Comparison of ENCODE assay signal across 15 mouse cellular contexts in genomic region chr5:113951693-113952071, GRCm38 (mm10). TPM values are rescaled to one million over a fixed set of nuclear protein-coding genes. Genes with fewer than 3 reads are reported as not detected.
A peak's percentile ranks its signal among the peaks of the same experiment; 100 is the strongest.
DNase-seq lines count a peak whose midpoint lies in the region; ATAC-seq and TF ChIP-seq lines count a peak whose summit lies in the region.
"Had no signal": no experiment of that assay in that cellular context is flagged by ENCODE, and none has a peak within 500 bp of the region (broad histone marks: within the 10 kb centered on the region; RNA-seq: fewer than 3 reads in every experiment).

No protein-coding gene starts in this region.

- 50% methylated on average over 11 of the region's 11 CpGs for WGBS in intestine, embryonic 16.5 days
- WGBS in intestine, postnatal 0 days: 52% methylated on average over 11 of the region's 11 CpGs
- WGBS in liver, embryonic 11.5 days: 12% methylated on average over 11 of the region's 11 CpGs
- WGBS in midbrain, embryonic 13.5 days: 92% methylated on average over 11 of the region's 11 CpGs

- H3K9ac ChIP-seq in intestine, embryonic 16.5 days (ENCODE audit: low read depth, low read length): no peak overlapping the region
- no peak overlapping the region for H3K9ac ChIP-seq in intestine, postnatal 0 days (ENCODE audit: low read depth, low read length)
- peak overlapping the region; percentile 56 for H3K9ac ChIP-seq in liver, embryonic 11.5 days (ENCODE audit: low read depth, low read length)
- H3K9ac ChIP-seq in midbrain, embryonic 13.5 days (replicated peaks): no peak overlapping the region
- H3K9ac ChIP-seq: embryonic facial prominence, embryonic 12.5 days had no signal

- ATAC-seq in intestine, embryonic 16.5 days: no peak
- ATAC-seq in intestine, postnatal 0 days: no peak
- ATAC-seq in liver, embryonic 11.5 days (replicated peaks; ENCODE audit: low FRiP score): peak; percentile 76
- no peak for ATAC-seq in midbrain, embryonic 13.5 days

- no peaks in the 10 kb centered on the region; the same call in 1 of the 2 replicates for H3K4me1 ChIP-seq in intestine, embryonic 16.5 days (ENCODE audit: control insufficient read depth, insufficient read depth, low read length)
- no peaks in the 10 kb centered on the region for H3K4me1 ChIP-seq in intestine, postnatal 0 days (replicated peaks; ENCODE audit: control insufficient read depth, insufficient read depth, low read length)
- peaks cover 33% of the 10 kb centered on the region for H3K4me1 ChIP-seq in liver, embryonic 11.5 days (replicated peaks; ENCODE audit: control insufficient read depth, insufficient read depth, low read length)
- H3K4me1 ChIP-seq in midbrain, embryonic 13.5 days (replicated peaks): no peaks in the 10 kb centered on the region
- H3K4me1 ChIP-seq: embryonic facial prominence, embryonic 12.5 days had no signal

- TF ChIP-seq CTCF in intestine, postnatal 0 days (IDR thresholded peaks at IDR 0.05; ENCODE audit: low read depth): no peak

- H3K27ac ChIP-seq in intestine, embryonic 16.5 days (ENCODE audit: low read length): peak overlapping the region; percentile 44
- no peak overlapping the region; the same call in 1 of the 2 replicates for H3K27ac ChIP-seq in intestine, postnatal 0 days (ENCODE audit: low read depth, low read length)
- H3K27ac ChIP-seq in liver, embryonic 11.5 days (ENCODE audit: low read depth, low read length): peak overlapping the region; percentile 89
- no peak overlapping the region for H3K27ac ChIP-seq in midbrain, embryonic 13.5 days
- H3K27ac ChIP-seq: embryonic facial prominence, embryonic 12.5 days; left cerebral cortex, adult 2 months had no signal

- H3K36me3 ChIP-seq in intestine, embryonic 16.5 days (ENCODE audit: control insufficient read depth, insufficient read depth, low read length): peaks cover 4% of the 10 kb centered on the region
- peaks cover 67% of the 10 kb centered on the region for H3K36me3 ChIP-seq in intestine, postnatal 0 days (ENCODE audit: control insufficient read depth, insufficient read depth)
- H3K36me3 ChIP-seq in liver, embryonic 11.5 days (ENCODE audit: control insufficient read depth, insufficient read depth, low read length): peaks cover 39% of the 10 kb centered on the region
- peaks cover 71% of the 10 kb centered on the region for H3K36me3 ChIP-seq in midbrain, embryonic 13.5 days

- H3K4me3 ChIP-seq in intestine, embryonic 16.5 days (ENCODE audit: low read length): no peak overlapping the region
- H3K4me3 ChIP-seq in intestine, postnatal 0 days (ENCODE audit: low read depth, low read length): no peak overlapping the region
- peak overlapping the region; percentile 8 for H3K4me3 ChIP-seq in liver, embryonic 11.5 days (ENCODE audit: low read depth, low read length)
- H3K4me3 ChIP-seq in midbrain, embryonic 13.5 days (replicated peaks): no peak overlapping the region
- H3K4me3 ChIP-seq: embryonic facial prominence, embryonic 12.5 days; left cerebral cortex, adult 2 months had no signal

- H3K4me2 ChIP-seq in intestine, embryonic 16.5 days (ENCODE audit: low read depth, low read length): no peak overlapping the region
- H3K4me2 ChIP-seq in intestine, postnatal 0 days (replicated peaks; ENCODE audit: low read depth): no peak overlapping the region
- peak overlapping the region; percentile 56 for H3K4me2 ChIP-seq in liver, embryonic 11.5 days
- no peak overlapping the region for H3K4me2 ChIP-seq in midbrain, embryonic 13.5 days (replicated peaks)
- H3K4me2 ChIP-seq: embryonic facial prominence, embryonic 12.5 days had no signal

- H3K27me3 ChIP-seq in intestine, embryonic 16.5 days (replicated peaks; ENCODE audit: control insufficient read depth, insufficient read depth, low read length): no peaks in the 10 kb centered on the region
- no peaks in the 10 kb centered on the region for H3K27me3 ChIP-seq in intestine, postnatal 0 days (replicated peaks; ENCODE audit: control insufficient read depth, insufficient read depth, low read length)
- H3K27me3 ChIP-seq in liver, embryonic 11.5 days (replicated peaks; ENCODE audit: control insufficient read depth, insufficient read depth, low read length): no peaks in the 10 kb centered on the region
- H3K27me3 ChIP-seq in midbrain, embryonic 13.5 days: no peaks in the 10 kb centered on the region
- H3K27me3 ChIP-seq: embryonic facial prominence, embryonic 12.5 days had no signal

- H3K9me3 ChIP-seq in intestine, embryonic 16.5 days (ENCODE audit: control insufficient read depth, low read length): no peaks in the 10 kb centered on the region
- no peaks in the 10 kb centered on the region for H3K9me3 ChIP-seq in intestine, postnatal 0 days (ENCODE audit: control insufficient read depth)
- H3K9me3 ChIP-seq in liver, embryonic 11.5 days (ENCODE audit: control insufficient read depth, low read length): 0 out of 2 replicates have a peak, but pooled peaks cover 2% of the 10 kb centered on the region
- H3K9me3 ChIP-seq in midbrain, embryonic 13.5 days: no peaks in the 10 kb centered on the region
- H3K9me3 ChIP-seq: embryonic facial prominence, embryonic 12.5 days had no signal

- peak; percentile 39 to 67 for DNase-seq in adrenal gland, adult (ENCODE audit: inconsistent age in 2 of 2, low spot score in 1 of 2)
- DNase-seq in adrenal gland, postnatal 4 days (ENCODE audit: low spot score in 2 of 2): no peak
- peak; percentile 88 for DNase-seq in 416B (ENCODE audit: low read depth)
- DNase-seq in liver, embryonic 11.5 days (ENCODE audit: low spot score): no peak
- no peak for DNase-seq in retina, postnatal 1 day
- DNase-seq: adrenal gland, adult 2 months; cerebellum, adult 2 months; kidney, postnatal 36 days; thymus, postnatal 25 days had no signal

RNA-seq across cellular contexts. Expression of gene Ssh1, which starts 42.0 kb away (rescaled TPM):
- 10 to 100 TPM; 25.0 to 27.4 TPM for total RNA-seq in adrenal gland, postnatal 4 days (2021)
- polyA plus RNA-seq in intestine, embryonic 16.5 days (2015; fragmentation: Nextera tagmentation; extraction: Ambion mirVana): 7.1 and 7.8 TPM in 2 replicates
- polyA plus RNA-seq in intestine, postnatal 0 days (2015; fragmentation: Nextera tagmentation; extraction: Ambion mirVana): 5.1 TPM in 2 replicates
- polyA plus RNA-seq in liver, embryonic 11.5 days (2014; fragmentation: Nextera tagmentation; extraction: Ambion mirVana): 16.2 and 17.8 TPM in 2 replicates
- 14.3 and 17.2 TPM in 2 replicates for polyA plus RNA-seq in midbrain, embryonic 13.5 days (2015; fragmentation: Nextera tagmentation; extraction: Ambion mirVana)

RNA-seq across cellular contexts. Expression of gene Coro1c, which starts 43.1 kb away (rescaled TPM):
- total RNA-seq in adrenal gland, postnatal 4 days (2021): 100 to 1,000 TPM in 1 of 2 experiments, 10 to 100 TPM in 1; 99.1 to 105 TPM
- polyA plus RNA-seq in intestine, embryonic 16.5 days (2015; fragmentation: Nextera tagmentation; extraction: Ambion mirVana): 175 and 183 TPM in 2 replicates
- polyA plus RNA-seq in intestine, postnatal 0 days (2015; fragmentation: Nextera tagmentation; extraction: Ambion mirVana): 116 and 127 TPM in 2 replicates
- 122 and 137 TPM in 2 replicates for polyA plus RNA-seq in liver, embryonic 11.5 days (2014; fragmentation: Nextera tagmentation; extraction: Ambion mirVana)
- polyA plus RNA-seq in midbrain, embryonic 13.5 days (2015; fragmentation: Nextera tagmentation; extraction: Ambion mirVana): 214 and 215 TPM in 2 replicates

RNA-seq across cellular contexts. Expression of gene Dao, which starts 51.8 kb away (rescaled TPM):
- total RNA-seq in adrenal gland, postnatal 4 days (2021): 10 to 100 TPM in 1 of 2 experiments, under 1 TPM in 1; 0.51 to 16.1 TPM
- polyA plus RNA-seq in intestine, embryonic 16.5 days (2015; fragmentation: Nextera tagmentation; extraction: Ambion mirVana): 31.0 and 32.5 TPM in 2 replicates
- 18.2 and 23.2 TPM in 2 replicates for polyA plus RNA-seq in intestine, postnatal 0 days (2015; fragmentation: Nextera tagmentation; extraction: Ambion mirVana)
- 0.23 TPM in 1 of 2 replicates, not detected in the other for polyA plus RNA-seq in liver, embryonic 11.5 days (2014; fragmentation: Nextera tagmentation; extraction: Ambion mirVana)
- polyA plus RNA-seq in midbrain, embryonic 13.5 days (2015; fragmentation: Nextera tagmentation; extraction: Ambion mirVana): not detected in 2 replicates
- total RNA-seq: adrenal gland, adult 2 months; gastrocnemius, adult 18-20 months; left cerebral cortex, adult 2 months had no signal
- polyA plus RNA-seq: adrenal gland, adult 2 months; embryonic facial prominence, embryonic 12.5 days had no signal

Comparison
In these comparisons a context has a peak if more than half of its experiments do, and no peak if none do; other contexts are left out.
1. DNase-seq: peak in adrenal gland, adult (2 of 2) and 416B (single experiment); none in adrenal gland, postnatal 4 days (0 of 2), liver, embryonic 11.5 days (single experiment) and retina, postnatal 1 day (single experiment).
2. H3K27ac ChIP-seq: peak in intestine, embryonic 16.5 days (single experiment) and liver, embryonic 11.5 days (single experiment); none in intestine, postnatal 0 days (single experiment) and midbrain, embryonic 13.5 days (single experiment).
3. RNA of gene Dao, which starts 51.8 kb away (polyA plus RNA-seq): 31.0 to 32.5 TPM in intestine, embryonic 16.5 days and 18.2 to 23.2 TPM in intestine, postnatal 0 days; 0.23 TPM in liver, embryonic 11.5 days and not detected in midbrain, embryonic 13.5 days; every median in the first group is over 10 times any median in the second.